Mouse (Mus musculus): ENCODE measurements around the gene Cyp3a16. TPM values are rescaled to one million over a fixed set of nuclear protein-coding genes. Genes with fewer than 3 reads are reported as not detected.

Cyp3a16 gene
- polyA plus RNA-seq (2017; shearing (Covaris generic)) = not detected

DNA sequence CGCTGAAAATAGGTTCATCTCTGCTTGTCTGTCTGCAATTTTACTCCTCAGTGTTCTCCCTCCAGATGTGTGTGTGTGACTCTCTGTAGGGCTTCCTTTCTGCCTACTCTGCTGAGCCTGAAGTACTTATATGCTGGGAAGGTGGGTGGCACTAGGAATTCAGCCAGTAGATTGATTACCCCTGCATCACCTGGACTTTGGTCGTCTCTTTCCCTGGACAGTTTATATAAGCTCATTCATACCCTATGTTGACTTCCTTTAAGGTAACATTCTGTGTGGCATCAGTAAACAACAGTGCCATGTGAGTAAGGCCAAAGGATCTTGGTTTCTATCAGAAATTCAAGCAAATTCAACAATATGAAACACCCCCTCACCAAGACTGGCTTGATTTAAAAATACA, at the start of gene Cyp3a16:
Cyp3a16 (minus strand) TSS at position 101 of the 400 bp plus-strand sequence.

Other genes starting within 250 kb of the Cyp3a16 start
- 54.7 TPM for gene Zfp655, start 238.0 kb downstream of the Cyp3a16 start, polyA plus RNA-seq (2017; shearing (Covaris generic))
- 0.83 TPM for gene Zscan25, start 189.2 kb downstream of the Cyp3a16 start, polyA plus RNA-seq (2017; shearing (Covaris generic))
- gene Cyp3a57, start 124.4 kb downstream of the Cyp3a16 start, polyA plus RNA-seq (2017; shearing (Covaris generic)) = not detected
- gene Cyp3a41b, start 115.0 kb upstream of the Cyp3a16 start, polyA plus RNA-seq (2017; shearing (Covaris generic)) = not detected